Mouse (Mus musculus): ENCODE measurements at regions not wholly inside any gene's neighbourhood (a gene's known extent, or its start where the extent isn't known, plus 50 kb on each side); places are given as distances from the start of the nearest gene placed in this dataset.

GRCm38 (mm10) chr3:117112766-117113165 lies 144.0 kb upstream of the Palmd start:
- H3K27me3 ChIP-seq (ENCODE audit: control insufficient read depth, insufficient read depth, low read length), result no peaks in the 10 kb centered on the region
- H3K4me1 ChIP-seq (ENCODE audit: control insufficient read depth, insufficient read depth, low read length), result peaks cover 5% of the 10 kb centered on the region
- intact Hi-C loops (cut with DNase I), result no loop called here
- TF ChIP-seq EP300 (IDR thresholded peaks at IDR 0.05; ENCODE audit: insufficient read depth, low read depth, low read length) (no peak), CTCF (IDR thresholded peaks at IDR 0.05) (no peak), POLR2A (IDR thresholded peaks at IDR 0.05; ENCODE audit: insufficient read depth, low read depth, low read length) (no peak)
- H3K27ac ChIP-seq, result no peak overlapping the region
- H3K9ac ChIP-seq (ENCODE audit: low read depth, low read length), result no peak overlapping the region
- 71% methylated on average over 3 of the region's 3 CpGs for WGBS
- H3K4me3 ChIP-seq, result no peak overlapping the region
- DNase-seq, result no peak
- no peaks in the 10 kb centered on the region for H3K79me2 ChIP-seq (replicated peaks; ENCODE audit: control insufficient read depth, insufficient read depth, low read length)
- no peaks in the 10 kb centered on the region; the same call in 1 of the 2 replicates for H3K36me3 ChIP-seq (ENCODE audit: control insufficient read depth, insufficient read depth, low read length)

DNA sequence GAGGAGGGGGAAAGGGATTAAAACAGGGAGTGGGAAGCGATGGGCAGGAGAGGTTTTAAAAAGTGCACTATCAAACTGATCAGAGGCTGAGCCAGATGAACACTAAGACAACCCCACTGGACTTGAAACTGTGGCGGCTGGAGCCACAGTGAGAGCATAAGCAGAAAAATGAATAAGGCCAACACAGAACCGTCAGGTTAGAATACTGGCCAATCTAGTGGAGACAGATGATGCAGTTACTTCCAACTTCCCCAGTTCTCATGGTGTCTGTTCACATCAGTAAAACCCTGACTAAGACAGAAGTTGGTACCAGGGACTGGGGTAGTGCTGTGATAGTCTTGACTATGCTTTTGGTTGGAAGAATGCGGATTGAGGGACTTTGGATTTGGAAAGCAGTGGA lies 143.5 kb upstream of the Palmd start:
- intact Hi-C loops (cut with DNase I), result no loop called here
- Histone ChIP-seq H3K9ac (ENCODE audit: low read depth, low read length) (no peak overlapping the region), H3K4me3 (no peak overlapping the region), H3K4me1 (ENCODE audit: control insufficient read depth, insufficient read depth, low read length) (peaks cover 5% of the 10 kb centered on the region), H3K27ac (no peak overlapping the region), H3K36me3 (ENCODE audit: control insufficient read depth, insufficient read depth, low read length) (no peaks in the 10 kb centered on the region; the same call in 1 of the 2 replicates), H3K79me2 (replicated peaks; ENCODE audit: control insufficient read depth, insufficient read depth, low read length) (no peaks in the 10 kb centered on the region), H3K27me3 (ENCODE audit: control insufficient read depth, insufficient read depth, low read length) (no peaks in the 10 kb centered on the region)
- TF ChIP-seq POLR2A (IDR thresholded peaks at IDR 0.05; ENCODE audit: insufficient read depth, low read depth, low read length) (no peak), EP300 (IDR thresholded peaks at IDR 0.05; ENCODE audit: insufficient read depth, low read depth, low read length) (no peak), CTCF (IDR thresholded peaks at IDR 0.05) (no peak)
- 96% methylated on average over 4 of the region's 4 CpGs for WGBS
- DNase-seq, result no peak

- no peak overlapping the region for H3K4me3 ChIP-seq
- H3K4me1 ChIP-seq (ENCODE audit: control insufficient read depth, insufficient read depth, low read length), result peaks cover 5% of the 10 kb centered on the region
- H3K27ac ChIP-seq, result peak overlapping the region; percentile 53
- peak; percentile 11 to 23 for DNase-seq
- H3K9ac ChIP-seq (ENCODE audit: low read depth, low read length), result peak overlapping the region; percentile 34; the same call in 1 of the 2 replicates
- TF ChIP-seq CTCF (IDR thresholded peaks at IDR 0.05) (no peak), POLR2A (IDR thresholded peaks at IDR 0.05; ENCODE audit: insufficient read depth, low read depth, low read length) (no peak), EP300 (IDR thresholded peaks at IDR 0.05; ENCODE audit: insufficient read depth, low read depth, low read length) (no peak)
- H3K27me3 ChIP-seq (ENCODE audit: control insufficient read depth, insufficient read depth, low read length), result no peaks in the 10 kb centered on the region
- WGBS, result 36% methylated on average over 8 of the region's 8 CpGs
- no peaks in the 10 kb centered on the region for H3K79me2 ChIP-seq (replicated peaks; ENCODE audit: control insufficient read depth, insufficient read depth, low read length)
- intact Hi-C loops (cut with DNase I), result loop anchor here (5.0 kb wide), 3 partner anchors 42 to 127 kb away; no protein-coding TSS in a partner anchor
- H3K36me3 ChIP-seq (ENCODE audit: control insufficient read depth, insufficient read depth, low read length), result no peaks in the 10 kb centered on the region; the same call in 1 of the 2 replicates
Measured at GRCm38 (mm10) chr3:117108966-117109700, 140.3 kb upstream of the Palmd start.

- TF ChIP-seq EP300 (IDR thresholded peaks at IDR 0.05; ENCODE audit: insufficient read depth, low read depth, low read length) (no peak), CTCF (IDR thresholded peaks at IDR 0.05) (no peak), POLR2A (IDR thresholded peaks at IDR 0.05; ENCODE audit: insufficient read depth, low read depth, low read length) (no peak)
- Histone ChIP-seq H3K36me3 (ENCODE audit: control insufficient read depth, insufficient read depth, low read length) (no peaks in the 10 kb centered on the region; the same call in 1 of the 2 replicates), H3K9ac (ENCODE audit: low read depth, low read length) (no peak overlapping the region), H3K4me3 (no peak overlapping the region), H3K79me2 (replicated peaks; ENCODE audit: control insufficient read depth, insufficient read depth, low read length) (no peaks in the 10 kb centered on the region), H3K4me1 (ENCODE audit: control insufficient read depth, insufficient read depth, low read length) (peaks cover 5% of the 10 kb centered on the region), H3K27ac (no peak overlapping the region), H3K27me3 (ENCODE audit: control insufficient read depth, insufficient read depth, low read length) (no peaks in the 10 kb centered on the region)
- DNase-seq, result no peak
- intact Hi-C loops (cut with DNase I), result loop anchor here (5.0 kb wide), 3 partner anchors 41 to 126 kb away; no protein-coding TSS in a partner anchor
- WGBS, result 71% methylated on average over 6 of the region's 6 CpGs
Measured at GRCm38 (mm10) chr3:117107986-117108385, 139.2 kb upstream of the Palmd start.

DNA sequence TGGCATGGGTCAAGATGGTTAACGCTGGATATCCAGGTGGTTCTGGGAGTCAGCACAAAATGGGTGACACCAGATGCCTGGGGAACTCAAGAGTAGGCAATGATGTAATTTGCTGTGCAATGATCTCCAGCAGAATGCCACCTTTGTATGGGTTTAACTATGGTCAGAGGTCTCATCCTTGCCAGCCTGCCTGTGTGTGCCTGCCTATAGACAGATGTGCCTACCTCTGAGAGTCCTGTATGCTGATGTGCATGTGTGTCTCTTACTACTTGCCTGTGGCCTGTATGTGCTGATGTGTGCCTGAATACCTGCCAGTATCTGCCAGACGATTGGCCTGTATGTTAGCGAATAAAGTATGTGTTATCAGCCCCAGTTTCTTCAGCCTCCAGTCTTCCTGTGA lies 138.6 kb upstream of the Palmd start:
- no peak for DNase-seq
- intact Hi-C loops (cut with DNase I), result loop anchor here (5.0 kb wide), 3 partner anchors 40 to 125 kb away; no protein-coding TSS in a partner anchor

GRCm38 (mm10) chr3:117087646-117088045 lies 118.9 kb upstream of the Palmd start:
- no peak overlapping the region for H3K27ac ChIP-seq
- TF ChIP-seq POLR2A (IDR thresholded peaks at IDR 0.05; ENCODE audit: insufficient read depth, low read depth, low read length) (no peak), EP300 (IDR thresholded peaks at IDR 0.05; ENCODE audit: insufficient read depth, low read depth, low read length) (no peak), CTCF (IDR thresholded peaks at IDR 0.05) (no peak)
- 68% methylated on average over 2 of the region's 2 CpGs for WGBS

More for the DNA sequence above, 138.6 kb upstream of the Palmd start:
- Histone ChIP-seq H3K9ac (ENCODE audit: low read depth, low read length) (no peak overlapping the region), H3K79me2 (replicated peaks; ENCODE audit: control insufficient read depth, insufficient read depth, low read length) (no peaks in the 10 kb centered on the region), H3K4me3 (no peak overlapping the region), H3K4me1 (ENCODE audit: control insufficient read depth, insufficient read depth, low read length) (peaks cover 5% of the 10 kb centered on the region), H3K36me3 (ENCODE audit: control insufficient read depth, insufficient read depth, low read length) (no peaks in the 10 kb centered on the region; the same call in 1 of the 2 replicates), H3K27me3 (ENCODE audit: control insufficient read depth, insufficient read depth, low read length) (no peaks in the 10 kb centered on the region), H3K27ac (no peak overlapping the region)
- TF ChIP-seq POLR2A (IDR thresholded peaks at IDR 0.05; ENCODE audit: insufficient read depth, low read depth, low read length), result no peak
- TF ChIP-seq CTCF (IDR thresholded peaks at IDR 0.05), result no peak
- no peak for TF ChIP-seq EP300 (IDR thresholded peaks at IDR 0.05; ENCODE audit: insufficient read depth, low read depth, low read length)
- WGBS, result 60% methylated on average over 3 of the region's 3 CpGs

More at GRCm38 (mm10) chr3:117087646-117088045, 118.9 kb upstream of the Palmd start:
- no peak for DNase-seq
- intact Hi-C loops (cut with DNase I), result no loop called here
- H3K27me3 ChIP-seq (ENCODE audit: control insufficient read depth, insufficient read depth, low read length), result no peaks in the 10 kb centered on the region
- no peaks in the 10 kb centered on the region for H3K4me1 ChIP-seq (ENCODE audit: control insufficient read depth, insufficient read depth, low read length)
- H3K36me3 ChIP-seq (ENCODE audit: control insufficient read depth, insufficient read depth, low read length), result no peaks in the 10 kb centered on the region
- H3K9ac ChIP-seq (ENCODE audit: low read depth, low read length), result no peak overlapping the region
- H3K79me2 ChIP-seq (replicated peaks; ENCODE audit: control insufficient read depth, insufficient read depth, low read length), result no peaks in the 10 kb centered on the region
- no peak overlapping the region for H3K4me3 ChIP-seq

All from heart, adult 2 months (tissue).